Mouse (Mus musculus): Measurements from ENCODE around the gene Pex14.

Pex14 gene

GRCm38 (mm10) chr4:149049351-149050159 lies 50.1 kb downstream of the Pex14 start:
- DNase-seq: no peak

GRCm38 (mm10) chr4:149048625-149049228 lies 50.9 kb downstream of the Pex14 start:
- DNase-seq: peak; percentile 33

GRCm38 (mm10) chr4:149047360-149047759 lies 52.3 kb downstream of the Pex14 start:
- DNase-seq: peak; percentile 55

- peak; percentile 33 for DNase-seq
Measured at GRCm38 (mm10) chr4:149045885-149046284, 53.8 kb downstream of the Pex14 start.

GRCm38 (mm10) chr4:149040289-149040688 lies 59.4 kb downstream of the Pex14 start:
- no peak for DNase-seq

GRCm38 (mm10) chr4:149037706-149038105 lies 62.0 kb downstream of the Pex14 start:
- no peak for DNase-seq

- DNase-seq: no peak
Measured at GRCm38 (mm10) chr4:149036592-149036991, 63.1 kb downstream of the Pex14 start.

- DNase-seq: no peak
Measured at GRCm38 (mm10) chr4:149031507-149031906, 68.2 kb downstream of the Pex14 start.

- DNase-seq: no peak
Measured at GRCm38 (mm10) chr4:149027571-149027970, 72.1 kb downstream of the Pex14 start.

GRCm38 (mm10) chr4:149025242-149025641 lies 74.4 kb downstream of the Pex14 start:
- DNase-seq: no peak

GRCm38 (mm10) chr4:149021021-149021420 lies 78.7 kb downstream of the Pex14 start:
- DNase-seq: no peak

- DNase-seq: no peak
Measured at GRCm38 (mm10) chr4:149019456-149019855, 80.2 kb downstream of the Pex14 start.

GRCm38 (mm10) chr4:149006756-149007155 lies 92.9 kb downstream of the Pex14 start:
- DNase-seq: no peak

- DNase-seq: no peak
Measured at GRCm38 (mm10) chr4:149006107-149006506, 93.6 kb downstream of the Pex14 start.

- no peak for DNase-seq
Measured at GRCm38 (mm10) chr4:149002441-149003093, 97.1 kb downstream of the Pex14 start.

- DNase-seq: no peak
Measured at GRCm38 (mm10) chr4:149001515-149001914, 98.2 kb downstream of the Pex14 start.

GRCm38 (mm10) chr4:149000746-149001145 lies 98.9 kb downstream of the Pex14 start:
- DNase-seq: no peak

- DNase-seq: no peak
Measured at GRCm38 (mm10) chr4:148993948-148994347, 105.7 kb downstream of the Pex14 start.

GRCm38 (mm10) chr4:148990038-148990437 lies 109.6 kb downstream of the Pex14 start:
- DNase-seq: no peak

- DNase-seq: no peak
Measured at GRCm38 (mm10) chr4:148985541-148986476, 113.9 kb downstream of the Pex14 start.

GRCm38 (mm10) chr4:148984701-148985540 lies 114.8 kb downstream of the Pex14 start:
- no peak for DNase-seq

GRCm38 (mm10) chr4:148982274-148982673 lies 117.4 kb downstream of the Pex14 start:
- DNase-seq: no peak
